12 mouse cellular contexts compared by ENCODE assay signal in the genomic region with DNA sequence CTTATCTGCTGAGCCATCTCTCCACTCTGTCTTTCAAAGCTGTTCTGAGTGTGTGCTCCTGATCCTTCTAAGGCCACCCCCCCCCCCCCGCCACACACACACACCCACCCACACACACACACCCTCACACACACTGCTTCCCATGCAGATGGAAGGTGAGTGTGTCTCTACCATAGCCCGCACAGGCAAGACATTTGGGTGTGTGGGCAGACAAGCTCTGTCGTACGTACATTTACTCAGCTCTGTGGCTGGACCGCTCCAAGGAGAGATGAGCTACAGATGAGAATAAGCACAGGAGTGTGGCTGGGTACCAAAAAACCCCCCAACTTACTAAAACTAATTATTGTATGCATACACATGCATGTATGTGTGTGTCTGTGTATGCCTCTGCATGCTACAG. TPM values are rescaled to one million over a fixed set of nuclear protein-coding genes. Genes with fewer than 3 reads are reported as not detected.
"Had no signal": no experiment of that assay in that cellular context is flagged by ENCODE, and none has a peak within 500 bp of the region (broad histone marks: within the 10 kb centered on the region; RNA-seq: fewer than 3 reads in every experiment).

No protein-coding gene starts in this region.

- ATAC-seq: hindbrain, postnatal 0 days; liver, embryonic 12.5 days had no signal

- DNase-seq: gastrocnemius, postnatal 14 days; gastrocnemius, postnatal 36 days; heart, adult 11 months; heart, adult 2 months; heart, postnatal 14 days; heart, postnatal 36 days; layer of hippocampus, postnatal 36 days; left cerebral cortex, postnatal 4 days had no signal

RNA-seq across cellular contexts. Expression of a gene that starts 38.1 kb away (rescaled TPM):
- total RNA-seq: gastrocnemius, adult 8-10 months; heart, adult 2 months; heart, postnatal 36 days; hematopoietic stem cell, adult 5-6 weeks had no signal
